Mouse (Mus musculus) liver, embryonic 18 days (tissue): ENCODE data around the gene Apon. TPM values are rescaled to one million over a fixed set of nuclear protein-coding genes. Genes with fewer than 3 reads are reported as not detected.

Experiments used
- polyA plus RNA-seq: library from polyadenylated mRNA; depleted of rRNA; stranded (reverse); fragments of >200 nt; gene quantifications from 2 replicates; pipeline ENCODE4 v1.2.3, GENCODE M21; 2012; rRNA removed

The Apon gene
- 13.0 and 18.7 TPM in 2 replicates for polyA plus RNA-seq

GRCm38 (mm10) chr10:128253677-128254255 lies at the start of gene Apon:
Gene Apon (plus strand): TSS chr10:128254096.

GRCm38 (mm10) chr10:128211390-128212108 lies 42.3 kb upstream of the Apon start, which contains the start of gene Spryd4:
Gene Spryd4 (minus strand): TSS chr10:128211807.

GRCm38 (mm10) chr10:128225538-128225937 lies 28.4 kb upstream of the Apon start, which contains the start of gene Mip:
Gene Mip (plus strand): TSS chr10:128225838.

GRCm38 (mm10) chr10:128231697-128232419 lies 22.0 kb upstream of the Apon start, which contains the start of gene Timeless:
Gene Timeless (plus strand): TSS chr10:128232065.

GRCm38 (mm10) chr10:128268371-128268770 lies 14.5 kb downstream of the Apon start, which contains the start of gene Apof:
Gene Apof (plus strand): TSS chr10:128268671.

GRCm38 (mm10) chr10:128270287-128270841 lies 16.5 kb downstream of the Apon start, which contains the start of gene Stat2:
Gene Stat2 (plus strand): TSS chr10:128270559.

GRCm38 (mm10) chr10:128298702-128299171 lies 44.8 kb downstream of the Apon start, which contains the start of gene Il23a:
Gene Il23a (minus strand): TSS chr10:128298752.

GRCm38 (mm10) chr10:128303126-128304021 lies 49.5 kb downstream of the Apon start, which contains the start of gene Pan2:
Gene Pan2 (plus strand): TSS chr10:128303335.

Other genes with a start within 250 kb of the Apon start
- 9.3 and 13.8 TPM in 2 replicates for gene Hsd17b6, start 246.5 kb upstream of the Apon start, polyA plus RNA-seq
- 18.7 and 20.6 TPM in 2 replicates for gene Prim1, start 238.9 kb upstream of the Apon start, polyA plus RNA-seq
- 282 TPM in 2 replicates for gene Naca, start 218.5 kb upstream of the Apon start, polyA plus RNA-seq
- gene Ptges3, start 195.1 kb upstream of the Apon start, polyA plus RNA-seq, result 30.8 and 34.7 TPM in 2 replicates
- 1,169 and 1,252 TPM in 2 replicates for gene Atp5b, start 170.8 kb upstream of the Apon start, polyA plus RNA-seq
- 8.8 and 10.8 TPM in 2 replicates for gene Baz2a, start 162.5 kb upstream of the Apon start, polyA plus RNA-seq
- 13.5 and 14.2 TPM in 2 replicates for gene Rbms2, start 73.8 kb upstream of the Apon start, polyA plus RNA-seq
- gene Gls2, start 59.6 kb upstream of the Apon start, polyA plus RNA-seq, result 50.2 and 50.4 TPM in 2 replicates
- 34.1 and 34.9 TPM in 2 replicates for gene Spryd4, start 42.3 kb upstream of the Apon start, polyA plus RNA-seq
- gene Mip, start 28.3 kb upstream of the Apon start, polyA plus RNA-seq, result 0.01 TPM in 1 of 2 replicates, not detected in the other
- gene Timeless, start 22.0 kb upstream of the Apon start, polyA plus RNA-seq, result 6.6 and 6.7 TPM in 2 replicates
- 813 and 951 TPM in 2 replicates for gene Apof, start 14.6 kb downstream of the Apon start, polyA plus RNA-seq
- 20.6 and 23.1 TPM in 2 replicates for gene Stat2, start 16.5 kb downstream of the Apon start, polyA plus RNA-seq
- gene Il23a, start 44.7 kb downstream of the Apon start, polyA plus RNA-seq, result 0.03 and 0.06 TPM in 2 replicates
- gene Pan2, start 49.2 kb downstream of the Apon start, polyA plus RNA-seq, result 13.6 and 15.8 TPM in 2 replicates
- 57.3 and 69.2 TPM in 2 replicates for gene Cnpy2, start 68.4 kb downstream of the Apon start, polyA plus RNA-seq
- gene Cs, start 83.6 kb downstream of the Apon start, polyA plus RNA-seq, result 59.5 and 64.0 TPM in 2 replicates
- gene Coq10a, start 114.9 kb downstream of the Apon start, polyA plus RNA-seq, result 10.3 and 10.8 TPM in 2 replicates
- gene Ankrd52, start 123.0 kb downstream of the Apon start, polyA plus RNA-seq, result 4.4 and 6.2 TPM in 2 replicates
- 99.5 and 112 TPM in 2 replicates for gene Slc39a5, start 147.1 kb downstream of the Apon start, polyA plus RNA-seq
- gene Nabp2, start 157.4 kb downstream of the Apon start, polyA plus RNA-seq, result 16.8 and 18.7 TPM in 2 replicates
- gene Rnf41, start 157.6 kb downstream of the Apon start, polyA plus RNA-seq, result 7.0 and 8.3 TPM in 2 replicates
- gene Smarcc2, start 205.2 kb downstream of the Apon start, polyA plus RNA-seq, result 25.6 and 31.2 TPM in 2 replicates
- 627 and 720 TPM in 2 replicates for gene Myl6, start 240.0 kb downstream of the Apon start, polyA plus RNA-seq
- 0.53 and 0.67 TPM in 2 replicates for gene Myl6b, start 244.6 kb downstream of the Apon start, polyA plus RNA-seq